Mouse (Mus musculus): ENCODE data around the gene Zfp72.

Zfp72 gene

GRCm38 (mm10) chr13:74329321-74329720 is 61.3 kb downstream of the Zfp72 start:
- TF ChIP-seq GATA4 (IDR thresholded peaks at IDR 0.05; ENCODE audit: insufficient replicate concordance, low read length) = no peak

Measured in liver, adult (tissue).